Mouse (Mus musculus) intestine, embryonic 16.5 days (tissue): ENCODE measurements around the gene Rad23b. TPM values are rescaled to one million over a fixed set of nuclear protein-coding genes. Genes with fewer than 3 reads are reported as not detected.

Source experiments
- ATAC-seq: fragments of 200-750 bp; cut with Nextera tagmentation; 2 replicates; pipeline ENCODE4 v1.8.0; 2017; ENCODE audit warnings: moderate TSS enrichment, moderate library complexity
- H3K27ac ChIP-seq: fragments of 300-500 bp; sonication (generic); 2 replicates; pipeline ENCODE4 v1.5.1; 2014; ENCODE audit warnings: mild to moderate bottlenecking, low read length
- H3K27me3 ChIP-seq: fragments of 300-500 bp; sonication (generic); replicated peaks from 2 replicates; pipeline ENCODE4 v1.6.1; 2014; ENCODE audit warnings: low read length, control low read depth, mixed read lengths; ENCODE audit not compliant: control insufficient read depth, insufficient read depth
- H3K36me3 ChIP-seq: fragments of 300-500 bp; sonication (generic); 2 replicates; pipeline ENCODE4 v1.6.1; 2014; ENCODE audit warnings: low read length, control low read depth; ENCODE audit not compliant: control insufficient read depth, insufficient read depth
- H3K4me1 ChIP-seq: fragments of 300-500 bp; sonication (generic); 2 replicates; pipeline ENCODE4 v1.6.1; 2014; ENCODE audit warnings: low read length, control low read depth, mixed read lengths; ENCODE audit not compliant: control insufficient read depth, insufficient read depth
- H3K4me2 ChIP-seq: fragments of 300-500 bp; sonication (generic); 2 replicates; pipeline ENCODE4 v1.6.1; 2014; ENCODE audit warnings: low read depth, low read length, control low read depth
- H3K4me3 ChIP-seq: fragments of 300-500 bp; sonication (generic); 2 replicates; pipeline ENCODE4 v1.5.1; 2014; ENCODE audit warnings: mild to moderate bottlenecking, low read length
- H3K9ac ChIP-seq: fragments of 300-500 bp; sonication (generic); 2 replicates; pipeline ENCODE4 v1.6.1; 2014; ENCODE audit warnings: low read depth, low read length
- H3K9me3 ChIP-seq: fragments of 300-500 bp; sonication (generic); 2 replicates; pipeline ENCODE4 v1.6.1; 2016; ENCODE audit warnings: low read length, control low read depth; ENCODE audit not compliant: control insufficient read depth
- WGBS: fragments of 180-500 bp; shearing (Covaris S2); extraction: QIAGEN DNeasy Blood & Tissue Kit; methylation state at CpG from one replicate; pipeline ENCODE4 v1.1.7; 2014; 5-methylcytosine and 5-hydroxymethylcytosine counted together
- polyA plus RNA-seq: library from polyadenylated mRNA; unstranded; fragments of >200 nt; fragmentation: Nextera tagmentation; extraction: Ambion mirVana; gene quantifications from 2 replicates; pipeline ENCODE4 v1.2.1, GENCODE M21; 2015

The Rad23b gene
- polyA plus RNA-seq, 1 experiment from 2014 or later = 60.0 TPM

DNA sequence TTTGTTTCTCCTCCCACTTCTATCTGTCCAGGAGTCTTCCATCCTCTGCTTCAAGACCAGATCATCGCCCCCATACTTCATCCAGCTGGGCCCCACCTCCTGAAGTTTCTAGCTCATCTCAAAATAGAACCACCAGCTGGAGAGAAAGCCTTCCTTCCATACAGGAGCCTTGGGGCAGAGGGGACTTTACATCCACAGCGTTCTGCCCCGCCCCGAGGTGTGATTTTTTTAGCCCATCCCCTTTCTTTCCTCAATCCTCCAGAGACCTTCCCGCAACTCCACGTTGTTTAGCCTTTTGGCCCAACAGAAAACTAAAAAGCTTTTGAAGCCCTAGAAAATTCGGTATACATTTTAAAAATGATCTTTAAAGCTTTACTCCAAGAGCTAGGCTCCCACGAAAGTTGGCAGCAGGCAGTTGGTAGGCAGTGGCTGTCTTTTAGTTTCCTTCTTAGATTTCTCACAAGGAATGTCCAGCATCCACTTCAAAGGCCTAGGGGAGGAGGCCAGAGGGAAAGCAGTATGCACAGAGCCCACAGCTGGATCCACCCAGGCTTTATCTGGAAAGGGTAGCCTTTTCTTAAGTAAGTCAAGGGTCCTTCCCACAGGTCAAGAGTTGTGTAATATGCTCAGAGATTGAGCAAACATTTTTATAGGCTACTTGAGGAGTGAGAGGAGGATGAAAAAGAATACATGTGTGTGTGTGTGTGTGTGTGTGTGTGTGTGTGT lies 20.1 kb upstream of the Rad23b start:
- no peak overlapping the region for H3K9ac ChIP-seq
- WGBS = 78% methylated on average over 8 of the region's 8 CpGs
- no peaks in the 10 kb centered on the region for H3K4me1 ChIP-seq
- H3K4me3 ChIP-seq = no peak overlapping the region
- no peak overlapping the region for H3K27ac ChIP-seq
- H3K27me3 ChIP-seq = no peaks in the 10 kb centered on the region
- no peak for ATAC-seq
- H3K9me3 ChIP-seq = no peaks in the 10 kb centered on the region
- H3K4me2 ChIP-seq = no peak overlapping the region
- no peaks in the 10 kb centered on the region for H3K36me3 ChIP-seq

DNA sequence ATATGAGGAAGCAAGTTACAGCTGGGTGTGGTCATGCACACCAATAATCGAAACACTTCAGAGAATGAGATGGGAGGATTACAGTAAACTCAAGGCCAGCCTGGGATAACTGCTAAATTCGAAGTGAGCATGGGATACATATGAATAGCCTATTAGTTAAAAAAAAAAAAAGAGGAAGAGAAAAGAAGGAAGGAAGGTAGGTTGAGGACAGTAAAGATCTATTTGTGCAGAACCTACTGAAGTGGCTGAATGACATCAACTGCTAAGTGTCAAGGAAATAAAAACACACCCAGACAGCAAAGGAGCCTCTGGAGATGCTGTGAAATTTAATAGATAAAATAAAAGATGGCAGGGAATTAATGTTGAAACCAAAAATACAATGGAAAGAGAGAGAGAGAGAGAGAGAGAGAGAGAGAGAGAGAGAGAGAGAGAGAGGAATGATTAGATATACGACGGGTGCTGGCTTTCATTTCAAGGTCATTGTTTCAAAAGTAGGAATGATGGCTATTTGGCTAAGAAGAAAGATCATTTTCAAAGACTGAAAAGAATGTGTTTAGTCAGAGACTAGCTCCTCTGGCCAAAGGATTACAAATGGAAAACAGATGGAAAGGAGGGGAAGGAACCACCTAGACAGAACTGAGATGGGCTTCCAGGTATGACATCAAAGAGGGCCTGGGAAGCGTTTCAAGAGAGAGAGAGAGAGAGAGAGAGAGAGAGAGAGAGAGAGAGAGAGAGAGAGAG lies 14.6 kb upstream of the Rad23b start:
- H3K4me2 ChIP-seq = no peak overlapping the region
- no peaks in the 10 kb centered on the region for H3K36me3 ChIP-seq
- H3K4me1 ChIP-seq = no peaks in the 10 kb centered on the region
- WGBS = 77% methylated on average over 5 of the region's 5 CpGs
- no peaks in the 10 kb centered on the region for H3K27me3 ChIP-seq
- ATAC-seq = no peak
- no peak overlapping the region for H3K9ac ChIP-seq
- H3K27ac ChIP-seq = no peak overlapping the region
- H3K4me3 ChIP-seq = no peak overlapping the region
- H3K9me3 ChIP-seq = no peaks in the 10 kb centered on the region

- H3K27me3 ChIP-seq = no peaks in the 10 kb centered on the region
- WGBS = 60% methylated on average over 1 of the region's 1 CpGs
- H3K27ac ChIP-seq = no peak overlapping the region
- H3K9ac ChIP-seq = no peak overlapping the region
- H3K36me3 ChIP-seq = no peaks in the 10 kb centered on the region
- no peak overlapping the region for H3K4me3 ChIP-seq
- no peak for ATAC-seq
- no peak overlapping the region for H3K4me2 ChIP-seq
- no peaks in the 10 kb centered on the region for H3K9me3 ChIP-seq
- H3K4me1 ChIP-seq = no peaks in the 10 kb centered on the region
Observed at GRCm38 (mm10) chr4:55338905-55339304, 10.9 kb upstream of the Rad23b start.

GRCm38 (mm10) chr4:55339388-55339787 lies 10.5 kb upstream of the Rad23b start:
- no peak overlapping the region for H3K9ac ChIP-seq
- no peak overlapping the region for H3K4me3 ChIP-seq
- no peaks in the 10 kb centered on the region for H3K27me3 ChIP-seq
- H3K4me2 ChIP-seq = no peak overlapping the region
- no peaks in the 10 kb centered on the region for H3K36me3 ChIP-seq
- no peak overlapping the region for H3K27ac ChIP-seq
- H3K4me1 ChIP-seq = no peaks in the 10 kb centered on the region
- no peak for ATAC-seq
- no peaks in the 10 kb centered on the region for H3K9me3 ChIP-seq
- WGBS = 67% methylated on average over 4 of the region's 4 CpGs

DNA sequence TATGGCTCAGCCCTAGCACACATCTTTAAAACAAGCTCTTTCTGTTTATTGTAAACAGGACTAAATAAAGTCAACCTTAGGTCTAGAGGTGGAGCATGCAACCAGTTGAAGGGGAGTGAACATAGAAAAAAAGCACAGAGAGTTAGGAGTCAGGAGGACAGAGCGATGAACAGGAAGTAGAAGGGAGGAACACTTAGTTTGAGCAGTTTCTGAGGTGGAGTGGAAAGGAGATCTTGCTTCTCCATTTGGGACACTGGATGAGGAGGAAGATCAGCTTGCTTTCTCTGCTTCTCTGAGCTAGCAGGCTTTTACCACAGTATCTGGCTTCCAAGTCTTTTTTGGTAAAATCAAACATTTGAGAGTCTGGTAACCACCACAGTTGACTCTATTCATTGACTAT lies 8.0 kb upstream of the Rad23b start:
- H3K4me3 ChIP-seq = no peak overlapping the region
- no peak overlapping the region for H3K4me2 ChIP-seq
- H3K27ac ChIP-seq = no peak overlapping the region
- ATAC-seq = no peak
- no peak overlapping the region for H3K9ac ChIP-seq
- H3K4me1 ChIP-seq = no peaks in the 10 kb centered on the region
- H3K9me3 ChIP-seq = no peaks in the 10 kb centered on the region
- no peaks in the 10 kb centered on the region for H3K27me3 ChIP-seq
- 97% methylated on average over 1 of the region's 1 CpGs for WGBS
- no peaks in the 10 kb centered on the region for H3K36me3 ChIP-seq

DNA sequence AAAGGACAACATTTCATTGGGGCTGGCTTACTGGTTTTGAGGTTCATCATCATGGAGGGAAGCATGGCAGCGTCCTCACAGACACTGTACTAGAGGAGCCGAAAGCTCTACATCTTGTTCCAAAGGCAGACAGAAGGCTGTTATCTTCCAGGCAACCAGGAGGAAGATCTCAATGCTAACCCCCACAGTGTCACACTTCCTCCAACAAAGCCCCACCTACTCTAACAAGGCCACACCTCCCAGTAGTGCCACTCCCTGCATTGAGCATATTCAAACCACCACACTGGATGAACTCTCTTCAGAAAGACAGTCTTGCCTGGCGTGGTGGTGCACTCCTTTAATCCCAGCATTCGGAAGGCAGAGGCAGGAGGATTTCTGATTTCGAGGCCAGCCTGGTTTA lies 7.2 kb upstream of the Rad23b start:
- WGBS = 89% methylated on average over 5 of the region's 5 CpGs
- Histone ChIP-seq H3K36me3 (no peaks in the 10 kb centered on the region), H3K9me3 (no peaks in the 10 kb centered on the region), H3K4me2 (no peak overlapping the region), H3K27ac (no peak overlapping the region), H3K9ac (no peak overlapping the region), H3K4me1 (no peaks in the 10 kb centered on the region), H3K4me3 (no peak overlapping the region), H3K27me3 (no peaks in the 10 kb centered on the region)
- ATAC-seq = no peak

DNA sequence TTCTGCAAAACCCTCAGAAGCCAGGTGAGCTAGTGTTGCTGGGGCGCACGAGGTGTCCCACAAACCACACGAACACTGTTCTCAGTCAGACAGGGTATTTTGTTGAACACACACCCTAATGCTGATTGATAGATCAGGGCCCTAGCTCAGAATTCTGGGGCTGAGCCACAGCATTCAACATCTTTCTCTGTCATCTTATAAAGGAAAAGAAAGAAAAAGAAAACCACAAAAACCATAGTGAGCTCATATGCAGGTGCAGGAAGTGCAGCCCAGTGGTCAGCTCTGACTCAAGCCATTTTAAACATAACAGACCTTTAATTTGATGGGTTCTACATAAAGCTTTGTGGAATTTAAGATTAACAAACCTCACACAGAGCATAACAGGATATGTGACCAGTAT lies 6.6 kb upstream of the Rad23b start:
- no peaks in the 10 kb centered on the region for H3K9me3 ChIP-seq
- H3K4me1 ChIP-seq = no peaks in the 10 kb centered on the region
- no peaks in the 10 kb centered on the region for H3K27me3 ChIP-seq
- no peak for ATAC-seq
- H3K4me3 ChIP-seq = no peak overlapping the region
- H3K9ac ChIP-seq = no peak overlapping the region
- H3K4me2 ChIP-seq = no peak overlapping the region
- no peak overlapping the region for H3K27ac ChIP-seq
- WGBS = 84% methylated on average over 3 of the region's 3 CpGs
- no peaks in the 10 kb centered on the region for H3K36me3 ChIP-seq

DNA sequence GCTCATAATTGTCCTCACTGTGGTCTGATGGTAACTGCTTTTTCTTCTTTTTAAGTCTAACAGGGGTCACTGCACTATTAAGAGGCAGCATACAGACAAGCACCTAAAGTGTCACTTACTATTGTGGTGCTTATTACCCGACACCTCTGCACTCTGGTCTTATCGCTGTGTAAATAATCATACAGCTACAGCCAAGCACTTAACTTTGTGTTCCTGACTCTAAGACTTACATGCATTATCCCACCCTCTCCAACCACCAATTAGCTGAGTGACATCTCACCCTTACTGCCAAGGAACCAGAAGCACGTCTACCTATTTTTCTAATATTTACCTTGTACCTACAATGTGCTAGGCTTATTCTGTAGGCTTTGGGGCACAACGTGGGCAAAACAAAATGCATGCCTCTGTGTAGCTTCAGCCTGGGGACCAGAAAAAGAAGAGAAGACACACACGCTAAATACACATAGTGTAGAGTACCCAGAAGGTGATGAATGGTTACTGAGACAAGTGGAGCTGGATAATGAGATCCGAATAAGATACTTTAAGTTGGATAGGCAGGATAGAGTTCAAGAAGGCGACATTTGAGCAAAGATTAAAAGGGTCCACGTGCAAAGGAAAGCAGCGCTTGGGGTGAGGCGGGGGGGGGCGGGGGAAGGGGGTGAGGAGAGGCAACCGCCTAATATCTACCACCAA lies 938 bp upstream of the Rad23b start:
- no peaks in the 10 kb centered on the region for H3K27me3 ChIP-seq
- H3K27ac ChIP-seq = peak overlapping the region; percentile 92
- no peaks in the 10 kb centered on the region for H3K9me3 ChIP-seq
- H3K36me3 ChIP-seq = no peaks in the 10 kb centered on the region
- no peak; the same call in 1 of the 2 replicates for ATAC-seq
- peak overlapping the region; percentile 66 for H3K9ac ChIP-seq
- H3K4me3 ChIP-seq = peak overlapping the region; percentile 58
- H3K4me2 ChIP-seq = peak overlapping the region; percentile 65
- H3K4me1 ChIP-seq = peaks cover 17% of the 10 kb centered on the region
- WGBS = 7% methylated on average over 11 of the region's 12 CpGs

- ATAC-seq = peak; percentile 57
- under 1% methylated on average over 63 of the region's 66 CpGs for WGBS
Observed at GRCm38 (mm10) chr4:55350219-55350931, 532 bp downstream of the Rad23b start.

More at GRCm38 (mm10) chr4:55350219-55350931, 532 bp downstream of the Rad23b start:
- Histone ChIP-seq H3K4me1 (peaks cover 20% of the 10 kb centered on the region), H3K27me3 (no peaks in the 10 kb centered on the region), H3K4me3 (peak overlapping the region; percentile 99), H3K4me2 (peak overlapping the region; percentile 75), H3K36me3 (no peaks in the 10 kb centered on the region), H3K9ac (peak overlapping the region; percentile 98), H3K27ac (peak overlapping the region; percentile 89), H3K9me3 (no peaks in the 10 kb centered on the region)
